Mouse (Mus musculus) cerebellum, adult 11-12 months (tissue): ENCODE measurements around the gene Nipsnap2.
"Not testable (repeated sequence)": the region's sequence is repeated elsewhere in the genome, so short reads cannot be mapped to it uniquely, and the experiment has no call there.

Experiments
- DNase-seq: peaks from one replicate; pipeline ENCODE4 v3.0.0; 2022

Nipsnap2 gene

GRCm38 (mm10) chr5:129724834-129725773, at the start of gene Nipsnap2:
Gene Nipsnap2 (plus strand): TSS chr5:129725063.
- peak; percentile 90 for DNase-seq

- DNase-seq, result not testable (repeated sequence)
These were observed 39.7 kb upstream of the Nipsnap2 start for GRCm38 (mm10) chr5:129685141-129685540.

- DNase-seq, result no peak
These were observed 37.2 kb upstream of the Nipsnap2 start for GRCm38 (mm10) chr5:129687621-129688020.

- DNase-seq, result no peak
These were observed 34.3 kb upstream of the Nipsnap2 start for GRCm38 (mm10) chr5:129690528-129690927.

- no peak for DNase-seq
These were observed 24.4 kb upstream of the Nipsnap2 start for GRCm38 (mm10) chr5:129700506-129700905.

- DNase-seq, result no peak
These were observed 23.2 kb upstream of the Nipsnap2 start for GRCm38 (mm10) chr5:129701706-129702105.

- no peak for DNase-seq
These were observed 21.5 kb upstream of the Nipsnap2 start for GRCm38 (mm10) chr5:129703368-129703767.

GRCm38 (mm10) chr5:129708412-129708811, 16.5 kb upstream of the Nipsnap2 start, which contains the start of gene Sept14:
Gene Sept14 (minus strand): TSS chr5:129708512.
- DNase-seq, result no peak

GRCm38 (mm10) chr5:129715326-129715861, 9.5 kb upstream of the Nipsnap2 start, which contains the start of gene Mrps17:
Gene Mrps17 (plus strand): TSS chr5:129715497.
- DNase-seq, result peak; percentile 91

GRCm38 (mm10) chr5:129717016-129717415, 7.8 kb upstream of the Nipsnap2 start:
- DNase-seq, result no peak

GRCm38 (mm10) chr5:129720176-129720575, 4.7 kb upstream of the Nipsnap2 start:
- no peak for DNase-seq

GRCm38 (mm10) chr5:129724268-129724667, 595 bp upstream of the Nipsnap2 start:
- DNase-seq, result no peak

- DNase-seq, result no peak
These were observed 1.0 kb downstream of the Nipsnap2 start for GRCm38 (mm10) chr5:129725774-129726392.

- DNase-seq, result no peak
These were observed 1.9 kb downstream of the Nipsnap2 start for GRCm38 (mm10) chr5:129726784-129727183.

GRCm38 (mm10) chr5:129729286-129729685, 4.4 kb downstream of the Nipsnap2 start:
- no peak for DNase-seq

GRCm38 (mm10) chr5:129730344-129730743, 5.5 kb downstream of the Nipsnap2 start:
- DNase-seq, result peak; percentile 91

GRCm38 (mm10) chr5:129731021-129731420, 6.2 kb downstream of the Nipsnap2 start:
- DNase-seq, result no peak

- DNase-seq, result no peak
These were observed 16.1 kb downstream of the Nipsnap2 start for GRCm38 (mm10) chr5:129740976-129741375.

- no peak for DNase-seq
These were observed 18.1 kb downstream of the Nipsnap2 start for GRCm38 (mm10) chr5:129742903-129743488.

- no peak for DNase-seq
These were observed 19.2 kb downstream of the Nipsnap2 start for GRCm38 (mm10) chr5:129744050-129744449.

GRCm38 (mm10) chr5:129756886-129757285, 32.0 kb downstream of the Nipsnap2 start:
- no peak for DNase-seq

- DNase-seq, result no peak
These were observed 35.1 kb downstream of the Nipsnap2 start for GRCm38 (mm10) chr5:129759929-129760480.
